25 mouse cellular contexts compared by ENCODE assay signal in the genomic region with DNA sequence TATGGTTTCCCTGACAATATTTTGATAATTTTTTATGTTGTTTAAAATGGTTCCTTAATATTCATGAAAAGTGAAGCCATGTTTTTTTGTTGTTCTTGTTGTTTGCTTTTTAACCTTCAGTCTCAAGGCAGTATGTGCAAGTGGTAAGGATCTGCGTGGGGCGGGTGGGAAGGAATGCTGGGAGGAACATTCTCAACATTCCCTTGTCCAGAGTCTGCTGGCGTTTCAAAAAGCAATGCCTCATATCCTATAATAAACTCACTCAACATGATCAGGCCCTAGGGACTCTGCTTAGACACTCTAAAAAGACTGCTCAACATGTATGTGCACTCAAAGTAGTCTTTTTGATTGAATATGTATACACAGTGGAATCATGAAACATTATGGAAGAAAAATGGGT.
DNase-seq lines count a peak whose midpoint lies in the region; ATAC-seq and TF ChIP-seq lines count a peak whose summit lies in the region.
"Had no signal": no experiment of that assay in that cellular context is flagged by ENCODE, and none has a peak within 500 bp of the region (broad histone marks: within the 10 kb centered on the region; RNA-seq: fewer than 3 reads in every experiment).

No protein-coding gene starts in this region.

- no peak overlapping the region for H3K9ac ChIP-seq in heart, adult 2 months (ENCODE audit: low read depth, low read length)
- H3K9ac ChIP-seq in limb, embryonic 14.5 days (ENCODE audit: low read depth, low read length, severe bottlenecking), result no peak overlapping the region
- H3K9ac ChIP-seq: embryonic facial prominence, embryonic 12.5 days; lung, embryonic 15.5 days had no signal

- no peak overlapping the region for H3K4me2 ChIP-seq in limb, embryonic 14.5 days (replicated peaks; ENCODE audit: low read depth, low read length, severe bottlenecking)
- H3K4me2 ChIP-seq: embryonic facial prominence, embryonic 12.5 days; heart, embryonic 11.5 days; liver, embryonic 11.5 days; lung, embryonic 15.5 days had no signal

- intact Hi-C loops in heart, adult 2 months (cut with DNase I), result no loop called here

- TF ChIP-seq EP300 in heart, adult 2 months (IDR thresholded peaks at IDR 0.05; ENCODE audit: insufficient read depth, low read depth, low read length), result no peak

- H3K27me3 ChIP-seq in heart, adult 2 months (ENCODE audit: control insufficient read depth, insufficient read depth, low read length), result no peaks in the 10 kb centered on the region
- H3K27me3 ChIP-seq in limb, embryonic 14.5 days (ENCODE audit: control insufficient read depth, insufficient read depth, low read length), result no peaks in the 10 kb centered on the region
- H3K27me3 ChIP-seq in limb, embryonic 10.5 days (ENCODE audit: low read depth, poor library complexity, severe bottlenecking), result no peaks in the 10 kb centered on the region
- H3K27me3 ChIP-seq: CH12.LX; embryonic facial prominence, embryonic 12.5 days; lung, embryonic 15.5 days had no signal

- ATAC-seq in limb, embryonic 14.5 days (ENCODE audit: low FRiP score, low read depth), result peak; percentile 37; the same call in 1 of the 2 replicates
- ATAC-seq: forebrain, embryonic 14.5 days; hindbrain, postnatal 0 days; intestine, postnatal 0 days had no signal

- H3K79me2 ChIP-seq in heart, adult 2 months (replicated peaks; ENCODE audit: control insufficient read depth, insufficient read depth, low read length), result no peaks in the 10 kb centered on the region

- peak; percentile 83 for DNase-seq in heart, adult 11 months
- DNase-seq in heart, adult 2 months, result no peak
- DNase-seq in limb, embryonic 14.5 days (ENCODE audit: low spot score), result peak; percentile 47
- DNase-seq in limb, embryonic 10.5 days (ENCODE audit: low spot score), result no peak
- DNase-seq in NIH3T3 (ENCODE audit: low read depth), result peak; percentile 22
- DNase-seq in kidney, postnatal 14 days, result peak; percentile 58
- DNase-seq in cerebellum, adult 11 months, result no peak
- DNase-seq in right cerebral cortex, postnatal 4 days, result no peak
- DNase-seq: adrenal gland, adult 2 months; cerebellum, adult 8-10 months; gastrocnemius, postnatal 10 days; layer of hippocampus, adult 9-11 months; left cerebral cortex, postnatal 4 days; right cerebral cortex, postnatal 25 days; thymus, adult 2 months had no signal

- H3K36me3 ChIP-seq in heart, adult 2 months (ENCODE audit: control insufficient read depth, insufficient read depth, low read length), result no peaks in the 10 kb centered on the region
- no peaks in the 10 kb centered on the region for H3K36me3 ChIP-seq in limb, embryonic 14.5 days (ENCODE audit: control insufficient read depth, insufficient read depth, low read length)
- no peaks in the 10 kb centered on the region for H3K36me3 ChIP-seq in limb, embryonic 10.5 days
- H3K36me3 ChIP-seq: embryonic facial prominence, embryonic 12.5 days; hindbrain, embryonic 10.5 days; lung, embryonic 15.5 days had no signal

- WGBS in heart, adult 2 months, result 33% methylated on average over 3 of the region's 3 CpGs
- 28% methylated on average over 3 of the region's 3 CpGs for WGBS in limb, embryonic 14.5 days
- WGBS in limb, embryonic 10.5 days, result 70% methylated on average over 3 of the region's 3 CpGs

- no peak overlapping the region for H3K27ac ChIP-seq in heart, adult 2 months
- H3K27ac ChIP-seq in limb, embryonic 14.5 days (replicated peaks; ENCODE audit: low read depth, low read length), result no peak overlapping the region
- no peak overlapping the region for H3K27ac ChIP-seq in limb, embryonic 10.5 days
- H3K27ac ChIP-seq: embryonic facial prominence, embryonic 12.5 days; hindbrain, embryonic 10.5 days; hindbrain, postnatal 0 days; left cerebral cortex, adult 2 months; lung, embryonic 15.5 days had no signal

- no peaks in the 10 kb centered on the region for H3K4me1 ChIP-seq in heart, adult 2 months (ENCODE audit: control insufficient read depth, insufficient read depth, low read length)
- no peaks in the 10 kb centered on the region for H3K4me1 ChIP-seq in limb, embryonic 14.5 days (ENCODE audit: control insufficient read depth, insufficient read depth, low read length)
- H3K4me1 ChIP-seq in limb, embryonic 10.5 days, result no peaks in the 10 kb centered on the region
- H3K4me1 ChIP-seq: embryonic facial prominence, embryonic 12.5 days; hindbrain, embryonic 10.5 days; lung, embryonic 15.5 days had no signal

- H3K9me3 ChIP-seq in limb, embryonic 14.5 days (ENCODE audit: control insufficient read depth, low read length), result no peaks in the 10 kb centered on the region
- no peaks in the 10 kb centered on the region for H3K9me3 ChIP-seq in limb, embryonic 10.5 days (replicated peaks)
- H3K9me3 ChIP-seq: embryonic facial prominence, embryonic 12.5 days; hindbrain, embryonic 10.5 days; lung, embryonic 15.5 days had no signal

- TF ChIP-seq POLR2A in heart, adult 2 months (IDR thresholded peaks at IDR 0.05; ENCODE audit: insufficient read depth, low read depth, low read length), result no peak
- no peak for TF ChIP-seq POLR2A in limb, embryonic 14.5 days (IDR thresholded peaks at IDR 0.05; ENCODE audit: borderline replicate concordance, extremely low read depth, insufficient read depth, insufficient read length)

- H3K4me3 ChIP-seq in heart, adult 2 months, result no peak overlapping the region
- H3K4me3 ChIP-seq in limb, embryonic 14.5 days (replicated peaks; ENCODE audit: low read length), result no peak overlapping the region
- no peak overlapping the region for H3K4me3 ChIP-seq in limb, embryonic 10.5 days
- H3K4me3 ChIP-seq: embryonic facial prominence, embryonic 12.5 days; hindbrain, embryonic 10.5 days; left cerebral cortex, adult 2 months; lung, embryonic 15.5 days had no signal

- TF ChIP-seq CTCF in heart, adult 2 months (IDR thresholded peaks at IDR 0.05), result no peak

Comparison
In these comparisons a context has a peak if more than half of its experiments do, and no peak if none do; other contexts are left out.
1. DNase-seq: peak in heart, adult 11 months (single experiment), limb, embryonic 14.5 days (single experiment), NIH3T3 (single experiment) and kidney, postnatal 14 days (single experiment); none in heart, adult 2 months (0 of 2), limb, embryonic 10.5 days (single experiment), cerebellum, adult 11 months (single experiment) and right cerebral cortex, postnatal 4 days (single experiment).